Mouse (Mus musculus): ENCODE measurements around the gene Mrps9.

Mrps9 gene

DNA sequence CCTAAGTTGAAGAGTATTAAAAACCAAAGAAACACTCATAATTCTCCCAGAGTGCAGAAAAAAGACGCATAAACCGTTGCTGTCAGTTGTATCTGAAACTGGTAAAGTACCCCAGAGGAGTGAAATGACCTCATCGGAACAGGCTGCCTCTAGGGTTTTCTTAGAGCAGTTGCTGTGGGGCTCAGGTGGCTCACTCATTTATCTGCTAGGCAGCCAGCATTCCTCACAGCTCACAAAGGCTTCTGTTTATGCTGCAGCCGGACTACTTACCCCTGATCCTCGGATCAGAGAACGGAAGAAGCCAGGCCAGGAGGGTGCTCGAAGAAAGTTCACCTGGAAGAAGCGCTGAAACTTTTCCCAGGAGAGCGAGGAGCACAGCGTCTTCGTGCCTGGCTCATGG lies 54.1 kb downstream of the Mrps9 start:
- no peak for DNase-seq (ENCODE audit: low read depth in 1 of 2, low spot score in 2 of 2)

DNA sequence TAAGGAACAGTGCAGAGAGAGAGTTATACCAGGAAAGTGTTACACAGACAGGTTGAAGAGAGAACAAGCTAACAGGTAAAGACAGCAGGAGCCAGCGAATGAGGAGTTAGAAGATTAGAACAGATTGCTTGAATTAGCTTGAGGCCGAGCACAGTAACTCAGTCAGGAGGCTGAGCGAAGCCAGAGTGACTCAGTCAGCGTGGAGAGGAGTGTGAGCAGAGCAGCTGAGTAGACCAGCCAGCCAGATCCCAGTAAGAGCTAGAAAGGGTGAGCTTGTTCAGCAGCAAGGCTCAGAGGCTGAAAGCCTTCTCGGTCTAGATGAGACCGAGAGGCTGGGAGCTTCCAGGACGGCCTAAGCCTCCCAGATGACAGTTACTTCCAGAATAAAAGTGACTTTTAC lies 55.7 kb downstream of the Mrps9 start:
- no peak for DNase-seq (ENCODE audit: low read depth in 1 of 2, low spot score in 2 of 2)

DNA sequence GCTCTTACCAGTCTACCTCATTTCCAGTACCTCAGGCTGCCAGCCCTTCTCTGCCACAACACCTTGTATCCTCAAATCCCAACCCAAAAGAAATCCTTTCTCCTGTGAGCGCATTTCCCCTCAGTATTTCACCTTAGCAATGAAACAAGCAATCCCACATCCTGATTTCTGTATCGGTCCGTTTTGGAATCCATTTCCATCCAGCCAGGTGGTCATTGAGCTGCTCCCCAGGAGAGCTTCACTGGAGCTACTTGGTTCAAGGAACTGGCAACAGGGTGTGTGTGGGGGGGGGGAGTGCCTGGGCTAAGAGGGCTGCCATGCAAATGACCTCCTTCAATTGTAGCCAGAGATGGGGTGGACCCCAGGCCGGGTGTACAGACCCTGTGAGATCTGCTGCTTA lies 56.1 kb downstream of the Mrps9 start:
- DNase-seq (ENCODE audit: low read depth in 1 of 2, low spot score in 2 of 2): no peak

DNA sequence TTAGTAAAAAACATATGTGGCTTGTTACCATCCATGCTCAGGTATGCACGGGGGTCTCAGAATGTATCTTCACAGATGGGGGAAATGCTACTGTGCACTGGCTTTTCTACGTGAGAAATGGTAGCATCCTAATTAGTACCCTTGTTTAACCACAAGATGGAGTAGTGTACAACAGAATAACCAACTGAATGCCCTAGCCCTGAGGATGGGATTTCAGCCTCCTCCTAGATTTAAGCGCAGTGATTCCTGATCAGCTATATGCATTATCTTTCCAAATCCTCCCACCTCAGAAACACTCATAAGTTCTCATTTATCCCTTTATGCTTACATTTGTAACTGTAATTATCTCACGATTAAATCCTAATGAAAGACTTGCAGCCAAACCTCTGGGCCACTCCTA lies 64.0 kb downstream of the Mrps9 start:
- no peak for DNase-seq (ENCODE audit: low read depth in 1 of 2, low spot score in 2 of 2)

DNA sequence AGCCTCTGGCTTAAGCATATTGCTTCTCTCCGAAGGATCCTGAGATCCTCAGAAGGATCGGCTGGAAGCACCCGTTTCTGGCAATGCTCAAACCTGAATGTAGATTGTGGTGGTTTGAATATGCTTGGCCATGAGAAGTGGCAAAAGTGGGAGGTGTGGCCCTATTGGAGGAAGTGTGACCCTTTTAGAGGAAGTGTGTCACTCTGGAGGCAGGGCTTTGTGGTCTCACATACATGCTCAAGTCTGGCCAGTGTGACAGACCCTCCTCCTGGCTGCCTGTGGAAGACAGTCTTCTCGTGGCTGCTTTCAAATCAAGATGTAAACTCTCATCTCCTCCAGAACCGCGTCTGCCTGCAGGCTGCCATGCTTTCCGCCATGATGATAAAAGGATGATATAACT lies 65.7 kb downstream of the Mrps9 start:
- no peak for DNase-seq (ENCODE audit: low read depth in 1 of 2, low spot score in 2 of 2)

DNA sequence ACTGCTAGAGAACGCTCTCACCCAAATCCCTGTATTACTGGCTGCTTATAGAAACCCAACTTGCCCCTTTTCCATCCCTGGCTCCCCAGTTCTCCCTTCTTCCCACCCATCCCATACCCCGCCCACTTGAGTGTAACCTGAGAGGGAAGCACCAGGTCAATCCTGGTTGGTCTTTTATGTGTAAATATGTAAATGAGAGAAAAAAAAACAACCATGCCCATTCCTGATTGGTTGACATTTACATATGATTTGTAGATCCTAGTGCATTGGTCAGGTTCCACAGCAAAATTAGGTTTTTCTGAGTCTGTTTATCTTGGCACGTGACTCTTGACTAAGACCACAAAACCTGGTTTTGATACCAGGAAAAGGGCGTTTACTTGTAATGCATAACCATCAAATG lies 66.9 kb downstream of the Mrps9 start:
- no peak for DNase-seq (ENCODE audit: low read depth in 1 of 2, low spot score in 2 of 2)

DNA sequence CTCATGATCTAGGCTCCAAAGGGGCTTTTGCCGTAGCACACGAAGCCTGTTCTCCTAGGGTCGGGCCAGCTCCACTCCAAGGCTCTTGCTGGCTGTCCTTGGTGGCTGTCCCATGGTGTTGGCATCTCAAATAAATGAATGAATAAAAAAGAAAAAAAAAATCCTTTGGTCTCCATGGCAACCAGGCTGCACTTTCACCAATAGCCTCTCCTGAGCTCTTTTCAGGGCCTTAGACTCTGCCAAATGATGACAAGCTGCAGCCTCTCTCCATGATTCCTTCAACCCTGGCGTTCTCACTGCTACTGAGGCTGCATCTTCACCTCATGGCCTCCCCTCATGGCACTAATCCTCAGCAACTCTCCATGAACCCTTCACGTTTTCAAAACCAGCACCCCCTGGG lies 72.9 kb downstream of the Mrps9 start:
- DNase-seq (ENCODE audit: low read depth in 1 of 2, low spot score in 2 of 2): no peak

DNA sequence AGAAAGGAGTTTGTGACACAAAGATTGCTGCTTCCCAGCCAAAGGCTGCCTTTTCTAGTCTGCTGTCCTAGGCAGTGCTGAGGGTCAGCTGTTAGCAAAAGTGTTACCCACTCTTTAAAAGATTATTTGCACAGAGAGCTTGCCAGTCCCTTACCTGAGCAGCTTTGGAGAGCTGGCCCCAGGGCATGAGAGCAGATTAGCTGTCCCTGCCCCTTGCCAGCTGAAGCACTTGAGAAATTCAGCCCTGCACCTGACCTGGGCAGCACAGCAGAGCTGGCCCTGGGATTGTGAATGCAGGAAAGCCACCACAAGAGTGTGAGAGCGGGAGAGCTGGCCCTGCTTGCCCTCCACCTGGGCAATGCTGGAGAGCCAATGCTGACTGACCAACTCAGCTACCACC lies 82.6 kb downstream of the Mrps9 start:
- no peak for DNase-seq (ENCODE audit: low read depth in 1 of 2, low spot score in 2 of 2)

DNA sequence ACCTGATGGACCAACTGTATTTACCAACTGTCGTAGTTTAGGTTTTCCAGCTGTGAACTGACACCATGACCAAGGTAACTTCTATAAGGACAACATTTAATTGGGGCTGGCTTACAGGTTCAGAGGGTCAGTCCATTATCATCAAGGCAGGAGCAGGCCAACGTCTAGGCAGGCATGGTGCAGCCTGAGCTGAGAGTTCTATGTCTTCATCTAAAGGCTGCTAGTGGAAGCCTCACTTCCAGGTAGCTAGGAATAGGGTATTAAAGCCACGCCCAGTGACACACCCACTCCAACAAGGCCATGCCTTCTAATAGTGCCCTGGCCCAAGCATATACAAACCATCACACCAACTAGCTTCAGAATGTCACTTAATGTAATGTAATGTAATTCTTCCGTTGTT lies 97.5 kb downstream of the Mrps9 start:
- DNase-seq (ENCODE audit: low read depth in 1 of 2, low spot score in 2 of 2): no peak

DNA sequence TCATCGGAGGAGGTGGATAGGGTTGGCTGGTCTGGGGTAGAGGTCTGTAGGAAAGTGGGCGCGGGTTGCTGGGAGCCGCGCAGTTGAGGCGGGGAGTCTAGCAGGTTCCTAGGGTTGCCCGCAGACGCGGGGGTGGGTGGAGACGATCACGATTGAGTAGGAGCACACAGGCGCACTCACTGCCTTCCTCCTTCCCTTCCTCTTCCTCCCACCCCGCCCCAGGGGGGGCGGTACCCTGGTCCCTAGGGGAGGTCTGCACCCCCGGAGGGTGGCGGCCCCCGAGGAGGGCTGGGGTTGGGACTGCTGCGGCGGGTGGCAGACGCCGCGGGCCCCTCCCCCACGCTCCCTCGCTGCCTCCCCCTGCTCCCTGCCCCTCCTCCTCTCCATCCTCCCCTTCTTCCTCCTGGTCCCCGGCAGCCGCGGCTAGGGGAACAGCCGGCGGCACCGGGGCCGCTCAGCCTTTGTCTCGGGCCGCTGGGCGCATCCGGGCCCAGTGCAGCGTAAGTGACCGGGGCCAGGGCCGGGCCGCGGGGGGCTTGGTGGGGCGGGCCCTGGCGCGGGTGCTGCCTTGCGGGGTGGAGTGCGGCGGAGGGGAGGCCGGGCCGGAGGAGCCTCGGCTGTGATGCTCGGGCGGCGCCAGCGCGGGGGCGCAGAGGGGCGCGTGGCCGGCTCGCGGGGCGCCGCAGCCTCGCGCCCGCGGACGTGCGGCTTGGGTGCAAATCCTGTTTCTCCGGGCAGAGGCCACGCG lies 101.9 kb downstream of the Mrps9 start, which contains the start of gene Gpr45:
Gene Gpr45, plus strand, starts transcription at position 139 of the 748 bp plus-strand sequence.
- DNase-seq (ENCODE audit: low read depth in 1 of 2, low spot score in 2 of 2): no peak

DNA sequence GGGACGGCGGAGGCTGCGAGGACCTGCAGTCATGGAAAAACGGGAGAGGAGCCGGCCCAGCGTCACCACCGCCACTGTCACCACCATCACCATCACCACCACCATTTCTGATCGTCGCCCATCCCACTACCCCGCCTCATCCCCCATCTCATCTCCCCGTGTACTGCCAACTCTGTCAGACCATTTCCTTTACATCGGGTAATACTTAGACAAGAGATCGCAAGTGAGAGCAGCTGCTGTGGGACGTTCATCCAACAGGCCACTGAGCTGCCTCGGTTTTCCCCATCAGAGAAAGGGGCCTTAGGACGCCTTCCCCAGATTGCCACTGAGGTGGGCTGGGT lies 102.4 kb downstream of the Mrps9 start:
- no peak for DNase-seq (ENCODE audit: low read depth in 1 of 2, low spot score in 2 of 2)

All from monocyte, adult 2 months (primary cell).